Mouse (Mus musculus) myocyte (in vitro differentiated cells): ENCODE results near the gene Gm10972.
"Not testable (repeated sequence)": the region's sequence is repeated elsewhere in the genome, so short reads cannot be mapped to it uniquely, and the experiment has no call there.

ENCODE experiments used
- MAX ChIP-seq: IDR thresholded peaks from one replicate; pipeline ENCODE4 v1.6.1; 2011; ENCODE audit warnings: low read depth, mild to moderate bottlenecking, control low read depth
- MYOD1 ChIP-seq, 3 experiments: IDR thresholded peaks; one replicate each; pipeline ENCODE4 v1.6.1; 2011; ENCODE audit warnings: control low read depth in 2 of 3, low read depth in 2 of 3, mild to moderate bottlenecking in 2 of 3, moderate library complexity in 1 of 3; ENCODE audit not compliant: insufficient read length in 2 of 3, control insufficient read depth in 1 of 3
- POLR2A ChIP-seq: IDR thresholded peaks from one replicate; pipeline ENCODE4 v1.6.1; 2011; ENCODE audit warnings: low read depth, mild to moderate bottlenecking, control low read depth, moderate library complexity; ENCODE audit not compliant: insufficient read length

DNA sequence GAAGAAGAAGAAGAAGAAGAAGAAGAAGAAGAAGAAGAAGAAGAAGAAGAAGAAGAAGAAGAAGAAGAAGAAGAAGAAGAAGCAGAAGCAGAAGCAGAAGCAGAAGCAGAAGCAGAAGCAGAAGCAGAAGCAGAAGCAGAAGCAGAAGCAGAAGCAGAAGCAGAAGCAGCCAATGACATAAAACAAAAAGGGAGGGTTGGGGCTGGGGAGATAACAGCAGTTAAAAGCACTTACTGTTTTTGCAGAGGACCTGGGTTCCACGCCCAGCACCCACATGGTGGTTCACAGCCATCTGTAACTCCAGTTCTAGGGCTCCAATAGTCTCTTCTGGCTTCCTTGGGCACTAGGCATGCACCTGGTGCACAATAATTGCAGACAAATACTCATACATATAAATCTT, 46.3 kb downstream of the Gm10972 start:
- TF ChIP-seq POLR2A; MAX; MYOD1 (IDR thresholded peaks at IDR 0.05; ENCODE audit: control insufficient read depth in 1 of 3, insufficient read length in 2 of 3, low read depth in 2 of 3): not testable (repeated sequence)
